Mouse (Mus musculus): ENCODE data around the gene Vmn1r7.
"Not testable (repeated sequence)": the region's sequence is repeated elsewhere in the genome, so short reads cannot be mapped to it uniquely, and the experiment has no call there.

The Vmn1r7 gene

DNA sequence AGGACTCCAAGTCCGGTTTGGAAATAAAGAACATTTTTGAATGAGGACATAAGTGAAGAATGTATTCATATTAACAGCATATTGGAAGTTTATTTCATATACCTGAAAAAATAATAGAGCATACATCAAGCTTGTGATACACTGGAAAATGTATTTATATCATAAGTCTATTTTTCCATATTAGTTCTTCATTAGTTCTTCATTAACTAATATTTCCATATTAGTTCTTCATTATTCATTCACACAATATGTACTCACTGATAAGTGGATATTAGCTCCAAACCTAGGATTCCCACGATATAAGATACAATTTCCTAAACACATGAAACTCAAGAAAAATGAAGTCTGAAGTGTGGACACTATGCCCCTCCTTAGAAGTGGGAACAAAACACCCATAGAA lies at the start of gene Vmn1r7:
Vmn1r7 (minus strand) TSS at position 101 of the 400 bp plus-strand sequence.
- not testable (repeated sequence) for DNase-seq (ENCODE audit: low spot score)

DNA sequence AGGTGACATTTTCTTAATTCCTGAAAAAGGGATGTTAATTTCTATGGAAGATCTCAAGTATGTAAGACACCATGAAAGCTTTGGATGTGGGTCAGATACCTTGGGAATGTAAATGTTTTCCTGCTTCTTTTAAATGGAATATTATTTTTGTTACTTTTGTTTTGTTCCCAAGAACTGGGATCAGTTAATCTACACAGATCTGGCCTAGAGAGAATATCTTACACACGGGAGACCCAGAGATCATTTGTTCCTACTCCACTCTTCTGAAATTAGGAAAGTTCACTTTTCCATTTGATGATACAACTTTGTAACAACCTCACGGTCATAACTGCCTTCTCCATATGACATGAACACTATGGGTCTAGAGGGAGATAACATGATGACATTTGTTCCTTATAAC lies 41.4 kb upstream of the Vmn1r7 start, which contains the start of gene Vmn1r9:
Vmn1r9 (plus strand) TSS at position 301 of the 400 bp plus-strand sequence.
- no peak for DNase-seq (ENCODE audit: low spot score)

- DNase-seq (ENCODE audit: low spot score), result no peak
These were observed 38.6 kb upstream of the Vmn1r7 start for GRCm38 (mm10) chr6:57063730-57064129.

- no peak for DNase-seq (ENCODE audit: low spot score)
These were observed 9.6 kb upstream of the Vmn1r7 start for GRCm38 (mm10) chr6:57034674-57035073.

GRCm38 (mm10) chr6:57031984-57032383 lies 6.9 kb upstream of the Vmn1r7 start, which contains the start of gene Vmn1r8:
Gene Vmn1r8, plus strand, starts transcription at chr6:57032284.
- no peak for DNase-seq (ENCODE audit: low spot score)

DNA sequence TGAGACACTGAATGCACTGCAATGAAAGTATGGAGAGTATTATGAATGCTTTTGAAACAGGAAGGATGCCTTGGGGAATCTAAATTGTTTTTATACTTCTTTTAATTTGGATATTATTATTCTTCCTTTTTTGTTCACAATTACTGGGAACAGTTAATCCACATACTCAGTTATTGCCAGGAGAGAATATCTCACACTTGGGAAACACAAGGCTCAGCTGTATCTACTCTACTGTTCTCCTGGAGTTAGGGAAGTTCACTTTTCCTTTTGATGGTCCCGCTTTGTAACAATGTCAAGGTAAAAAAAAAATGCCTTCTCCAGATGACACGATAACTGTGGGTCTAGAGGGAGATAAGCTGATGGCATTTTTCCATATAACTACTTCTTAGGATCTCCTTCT lies 28.2 kb downstream of the Vmn1r7 start, which contains the start of gene Vmn1r6:
Vmn1r6 (plus strand) TSS at position 301 of the 400 bp plus-strand sequence.
- no peak for DNase-seq (ENCODE audit: low spot score)
